Mouse (Mus musculus): ENCODE measurements around the gene Tssk6.

- TF ChIP-seq EP300 (IDR thresholded peaks at IDR 0.05; ENCODE audit: low read depth) = no peak
- TF ChIP-seq CTCF (IDR thresholded peaks at IDR 0.05; ENCODE audit: low read depth) = no peak
Observed at GRCm38 (mm10) chr8:69861251-69861650, 40.7 kb upstream of the Tssk6 start.

All from liver, postnatal 0 days (tissue).